Mouse (Mus musculus) MEL (cell line): ENCODE data around the gene Mrpl2. TPM values are rescaled to one million over a fixed set of nuclear protein-coding genes. Genes with fewer than 3 reads are reported as not detected.

Experiments
- DNase-seq: peaks from one replicate; pipeline ENCODE4 v3.0.0; 2011; ENCODE audit warnings: low read depth, low spot score
- H3K27ac ChIP-seq: 2 replicates; pipeline ENCODE4 v1.5.1; 2012; ENCODE audit warnings: low read depth, mild to moderate bottlenecking, control low read depth, low read length, moderate library complexity; ENCODE audit not compliant: control insufficient read depth
- H3K27me3 ChIP-seq, 2 experiments: fragments of 150-350 bp in 1 of 2; sonication (generic) in 1 of 2; 2 replicates each; pipeline ENCODE4 v1.6.1; 2012; ENCODE audit warnings: low read length in 2 of 2, mild to moderate bottlenecking in 2 of 2, improper control_type of control experiment in 1 of 2, moderate library complexity in 1 of 2; ENCODE audit not compliant: insufficient read depth in 2 of 2, control insufficient read depth in 1 of 2
- H3K36me3 ChIP-seq, 2 experiments: 2 replicates each; pipeline ENCODE4 v1.6.1; 2012 to 2014; ENCODE audit warnings: low read length in 2 of 2, improper control_type of control experiment in 1 of 2, inconsistent platforms in 1 of 2, mild to moderate bottlenecking in 1 of 2; ENCODE audit not compliant: insufficient read depth in 2 of 2, control insufficient read depth in 1 of 2
- H3K4me1 ChIP-seq, 2 experiments: fragments of 150-350 bp in 1 of 2; sonication (generic) in 1 of 2; 2 replicates each; pipeline ENCODE4 v1.6.1; 2012; ENCODE audit warnings: low read length in 2 of 2, improper control_type of control experiment in 1 of 2, mild to moderate bottlenecking in 1 of 2; ENCODE audit not compliant: insufficient read depth in 2 of 2, control insufficient read depth in 1 of 2
- H3K4me3 ChIP-seq, 2 experiments: fragments of 150-350 bp in 1 of 2; sonication (generic) in 1 of 2; 2 replicates each; pipeline ENCODE4 v1.5.1; 2012; ENCODE audit warnings: low read depth in 2 of 2, low read length in 2 of 2, mild to moderate bottlenecking in 2 of 2, moderate library complexity in 2 of 2, control low read depth in 1 of 2, improper control_type of control experiment in 1 of 2; ENCODE audit not compliant: control insufficient read depth in 1 of 2, insufficient read depth in 1 of 2
- H3K79me2 ChIP-seq: 2 replicates; pipeline ENCODE4 v1.6.1; 2012; ENCODE audit warnings: mild to moderate bottlenecking, low read length, moderate library complexity; ENCODE audit not compliant: control insufficient read depth, poor library complexity, insufficient read depth
- H3K9ac ChIP-seq: 2 replicates; pipeline ENCODE4 v1.6.1; 2012; ENCODE audit warnings: low read depth, mild to moderate bottlenecking, control low read depth, low read length, moderate library complexity; ENCODE audit not compliant: control insufficient read depth, poor library complexity, severe bottlenecking
- H3K9me3 ChIP-seq: fragments of 150-350 bp; sonication (generic); replicated peaks from 2 replicates; pipeline ENCODE4 v1.6.1; 2012; ENCODE audit warnings: mild to moderate bottlenecking, low read length, improper control_type of control experiment, moderate library complexity; ENCODE audit not compliant: insufficient read depth
- BHLHE40 ChIP-seq: IDR thresholded peaks from 2 replicates; pipeline ENCODE4 v1.6.1; 2012; ENCODE audit warnings: low read depth, mild to moderate bottlenecking, inconsistent platforms, low read length, improper control_type of control experiment, borderline replicate concordance
- CHD2 ChIP-seq: IDR thresholded peaks from 2 replicates; pipeline ENCODE4 v1.6.1; 2011; ENCODE audit warnings: low read length, improper control_type of control experiment
- GABPA ChIP-seq: IDR thresholded peaks from 2 replicates; pipeline ENCODE4 v1.6.1; 2012; ENCODE audit warnings: low read depth, mild to moderate bottlenecking, inconsistent platforms, low read length, improper control_type of control experiment, moderate library complexity
- JUND ChIP-seq: IDR thresholded peaks from 2 replicates; pipeline ENCODE4 v1.6.1; 2011; ENCODE audit warnings: low read depth, mild to moderate bottlenecking, improper control_type of control experiment, low read length
- KAT2A ChIP-seq: conservative IDR thresholded peaks from 2 replicates; pipeline ENCODE4 v1.6.1; 2012; ENCODE audit warnings: low read depth, low read length, improper control_type of control experiment, inconsistent platforms
- MAFK ChIP-seq: IDR thresholded peaks from 2 replicates; pipeline ENCODE4 v1.6.1; 2011; ENCODE audit warnings: low read depth, mild to moderate bottlenecking, low read length, improper control_type of control experiment, borderline replicate concordance
- MEF2A ChIP-seq: IDR thresholded peaks from 2 replicates; pipeline ENCODE4 v1.6.1; 2014; ENCODE audit warnings: low read depth, mild to moderate bottlenecking, inconsistent platforms, low read length, improper control_type of control experiment; ENCODE audit not compliant: poor library complexity, insufficient replicate concordance, severe bottlenecking; ENCODE audit errors: extremely low read depth
- MXI1 ChIP-seq: IDR thresholded peaks from 2 replicates; pipeline ENCODE4 v1.6.1; 2011; ENCODE audit warnings: mild to moderate bottlenecking, low read depth, low read length, improper control_type of control experiment
- MYB ChIP-seq: IDR thresholded peaks from 2 replicates; pipeline ENCODE4 v1.6.1; 2011; ENCODE audit warnings: mild to moderate bottlenecking, low read depth, low read length, improper control_type of control experiment
- MYC ChIP-seq: IDR thresholded peaks from 2 replicates; pipeline ENCODE4 v1.6.1; 2011; ENCODE audit warnings: low read depth, mild to moderate bottlenecking, low read length, improper control_type of control experiment, moderate library complexity
- NELFE ChIP-seq: IDR thresholded peaks from 2 replicates; pipeline ENCODE4 v1.6.1; 2011; ENCODE audit warnings: low read depth, low read length, improper control_type of control experiment
- POLR2AphosphoS2 ChIP-seq: IDR thresholded peaks from 2 replicates; pipeline ENCODE4 v1.6.1; 2011; ENCODE audit warnings: low read length, improper control_type of control experiment
- SIN3A ChIP-seq: IDR thresholded peaks from 2 replicates; pipeline ENCODE4 v1.6.1; 2012; ENCODE audit warnings: low read length, improper control_type of control experiment, inconsistent platforms
- SMC3 ChIP-seq: IDR thresholded peaks from 2 replicates; pipeline ENCODE4 v1.6.1; 2011; ENCODE audit warnings: low read depth, low read length, improper control_type of control experiment
- TAL1 ChIP-seq: IDR thresholded peaks from 2 replicates; pipeline ENCODE4 v1.6.1; 2012; ENCODE audit warnings: mild to moderate bottlenecking, inconsistent platforms, low read length, moderate library complexity, mixed read lengths
- TBP ChIP-seq: IDR thresholded peaks from 2 replicates; pipeline ENCODE4 v1.8.0; 2011; ENCODE audit warnings: low read depth, low read length, improper control_type of control experiment
- UBTF ChIP-seq: IDR thresholded peaks from 2 replicates; pipeline ENCODE4 v1.6.1; 2012; ENCODE audit warnings: low read depth, mild to moderate bottlenecking, inconsistent platforms, low read length, improper control_type of control experiment, moderate library complexity, borderline replicate concordance; ENCODE audit not compliant: insufficient read depth
- USF1 ChIP-seq: IDR thresholded peaks from 2 replicates; pipeline ENCODE4 v1.6.1; 2014; ENCODE audit warnings: low read depth, mild to moderate bottlenecking, inconsistent platforms, low read length, improper control_type of control experiment, moderate library complexity
- USF2 ChIP-seq, 2 experiments: IDR thresholded peaks; 2 replicates each; pipeline ENCODE4 v1.6.1; 2011 to 2012; ENCODE audit warnings: improper control_type of control experiment in 2 of 2, low read length in 2 of 2, borderline replicate concordance in 1 of 2, inconsistent platforms in 1 of 2, low read depth in 1 of 2, mild to moderate bottlenecking in 1 of 2; ENCODE audit not compliant: insufficient read depth in 1 of 2
- ZC3H11A ChIP-seq: IDR thresholded peaks from 2 replicates; pipeline ENCODE4 v1.6.1; 2012; ENCODE audit warnings: low read depth, mild to moderate bottlenecking, inconsistent platforms, low read length, improper control_type of control experiment
- ZKSCAN1 ChIP-seq: IDR thresholded peaks from 2 replicates; pipeline ENCODE4 v1.6.1; 2012; ENCODE audit warnings: low read depth, mild to moderate bottlenecking, inconsistent platforms, low read length, improper control_type of control experiment, moderate library complexity
- ZMIZ1 ChIP-seq: IDR thresholded peaks from 2 replicates; pipeline ENCODE4 v1.6.1; 2012; ENCODE audit warnings: low read depth, mild to moderate bottlenecking, inconsistent platforms, low read length, improper control_type of control experiment, moderate library complexity
- polyA plus RNA-seq, 2 experiments: library from polyadenylated mRNA; stranded (reverse) in 1 of 2; unstranded in 1 of 2; fragments of >175 nt in 1 of 2; fragments of >200 nt in 1 of 2; gene quantifications; 2 replicates each; pipeline versions ENCODE4 v1.2.1 to v1.2.4; 2012; ENCODE audit warnings: low replicate concordance in 2 of 2, low read depth in 1 of 2; ENCODE audit not compliant: insufficient read length in 2 of 2, insufficient read depth in 1 of 2, missing spikeins in 1 of 2
- total RNA-seq: library from RNA; depleted of rRNA; stranded (reverse); fragments of 300-350 nt; gene quantifications from 2 replicates; pipeline ENCODE4 v1.2.3, GENCODE M21; 2012

Mrpl2 gene
- total and polyA plus RNA-seq, 3 experiments, result 207 to 237 TPM; not detected in 1

- Histone ChIP-seq H3K27ac (no peak overlapping the region), H3K27me3 (peaks cover 18 to 28% of the 10 kb centered on the region in 2 experiments), H3K36me3 (no peaks in the 10 kb centered on the region), H3K4me1 (0 out of 4 replicates have a peak, but pooled peaks cover 0 to 3% of the 10 kb centered on the region in 2 experiments), H3K9me3 (no peaks in the 10 kb centered on the region), H3K9ac (no peak overlapping the region), H3K4me3 (no peak overlapping the region), H3K79me2 (no peaks in the 10 kb centered on the region)
- no peak for DNase-seq
- TF ChIP-seq GABPA (no peak), ZMIZ1 (no peak), MAFK (no peak), JUND (no peak), MXI1 (no peak), MEF2A (no peak), BHLHE40 (no peak), POLR2AphosphoS2 (no peak), MYC (no peak), USF2 (IDR thresholded peaks at IDR 0.05; ENCODE audit: borderline replicate concordance in 1 of 2, insufficient read depth in 1 of 2, low read depth in 1 of 2, low read length in 2 of 2) (no peak), TBP (no peak), ZC3H11A (no peak), USF1 (no peak), TAL1 (no peak), ZKSCAN1 (no peak), NELFE (no peak)
These were observed 28.2 kb upstream of the Mrpl2 start for GRCm38 (mm10) chr17:46617799-46618198.

GRCm38 (mm10) chr17:46618394-46618768 lies 27.6 kb upstream of the Mrpl2 start:
- Histone ChIP-seq H3K27me3 (peaks cover 18 to 27% of the 10 kb centered on the region in 2 experiments), H3K27ac (no peak overlapping the region), H3K9ac (no peak overlapping the region), H3K4me3 (no peak overlapping the region), H3K4me1 (0 out of 4 replicates have a peak, but pooled peaks cover 0 to 3% of the 10 kb centered on the region in 2 experiments), H3K36me3 (no peaks in the 10 kb centered on the region), H3K79me2 (no peaks in the 10 kb centered on the region), H3K9me3 (no peaks in the 10 kb centered on the region)
- TF ChIP-seq MEF2A, result no peak
- no peak for TF ChIP-seq JUND
- TF ChIP-seq MXI1, result no peak
- TF ChIP-seq SMC3, result no peak
- no peak for TF ChIP-seq ZMIZ1
- TF ChIP-seq KAT2A, result no peak
- TF ChIP-seq UBTF, result no peak
- no peak for TF ChIP-seq SIN3A
- no peak for TF ChIP-seq MYB
- no peak for TF ChIP-seq GABPA
- no peak for TF ChIP-seq CHD2
- TF ChIP-seq USF1, result no peak
- no peak for TF ChIP-seq ZC3H11A
- DNase-seq, result no peak
